Mouse (Mus musculus): Measurements from ENCODE around the gene Yipf6.
A peak's percentile ranks its signal among the peaks of the same experiment; 100 is the strongest.

GRCm38 (mm10) chrX:98919423-98919822 is 16.7 kb upstream of the Yipf6 start:
- TF ChIP-seq BHLHE40 (IDR thresholded peaks at IDR 0.05; ENCODE audit: low read depth, low read length) (no peak), CTCF (conservative IDR thresholded peaks at IDR 0.05 in 1 of 2, IDR thresholded peaks at IDR 0.05 in 1 of 2; ENCODE audit: low read depth in 2 of 2, low read length in 2 of 2) (peak; percentile 10 to 58; a peak in 2 of 4 replicates), TBP (conservative IDR thresholded peaks at IDR 0.05; ENCODE audit: low read depth, low read length) (no peak), KAT2A (IDR thresholded peaks at IDR 0.05; ENCODE audit: insufficient replicate concordance, low read length) (no peak), POLR2A (IDR thresholded peaks at IDR 0.05; ENCODE audit: low read depth, low read length) (no peak), CHD2 (IDR thresholded peaks at IDR 0.05; ENCODE audit: low read length) (no peak), EP300 (IDR thresholded peaks at IDR 0.05; ENCODE audit: low read length) (no peak), TCF12 (IDR thresholded peaks at IDR 0.05; ENCODE audit: low read depth, low read length) (no peak)

All from CH12.LX (cell line).